Mouse (Mus musculus) erythroblast, embryonic 14.5 days (primary cell): ENCODE data around the gene Gclc. TPM values are rescaled to one million over a fixed set of nuclear protein-coding genes. Genes with fewer than 3 reads are reported as not detected.

Source experiments
- H3K27me3 ChIP-seq: 2 replicates; pipeline ENCODE4 v1.6.1; 2012; ENCODE audit warnings: inconsistent platforms; ENCODE audit not compliant: control insufficient read depth
- H3K36me3 ChIP-seq: 2 replicates; pipeline ENCODE4 v1.6.1; 2012; ENCODE audit warnings: mild to moderate bottlenecking, inconsistent platforms; ENCODE audit not compliant: control insufficient read depth
- H3K4me1 ChIP-seq: 2 replicates; pipeline ENCODE4 v1.6.1; 2012; ENCODE audit warnings: inconsistent platforms; ENCODE audit not compliant: control insufficient read depth
- H3K4me3 ChIP-seq: replicated peaks from 2 replicates; pipeline ENCODE3; 2012; ENCODE audit warnings: moderate library complexity, mild to moderate bottlenecking, inconsistent platforms
- H3K9me3 ChIP-seq: 2 replicates; pipeline ENCODE4 v1.6.1; 2012; ENCODE audit warnings: low read length, inconsistent platforms, mixed read lengths; ENCODE audit not compliant: control insufficient read depth
- GATA1 ChIP-seq: IDR thresholded peaks from 2 replicates; pipeline ENCODE4 v1.6.1; 2012; ENCODE audit warnings: low read length, inconsistent platforms, mixed read lengths
- TAL1 ChIP-seq: IDR thresholded peaks from 3 replicates; pipeline ENCODE4 v1.6.1; 2012; ENCODE audit warnings: low read length, inconsistent platforms, mixed read lengths
- polyA plus RNA-seq: library from polyadenylated mRNA; stranded (reverse); fragments of >175 nt; gene quantifications from 2 replicates; pipeline ENCODE4 v1.2.3, GENCODE M21; 2012

The Gclc gene
- polyA plus RNA-seq, 1 experiment: 3.6 TPM

- Histone ChIP-seq H3K9me3 (peaks cover 25% of the 10 kb centered on the region), H3K36me3 (peaks cover 94% of the 10 kb centered on the region)
- TF ChIP-seq TAL1: no peak
- no peak for TF ChIP-seq GATA1
Measured at GRCm38 (mm10) chr9:77771765-77772383, 17.5 kb downstream of the Gclc start.

GRCm38 (mm10) chr9:77776720-77777515, 22.6 kb downstream of the Gclc start:
- no peaks in the 10 kb centered on the region for H3K27me3 ChIP-seq
- H3K4me3 ChIP-seq: no peak overlapping the region
- H3K9me3 ChIP-seq: no peaks in the 10 kb centered on the region
- H3K4me1 ChIP-seq: peaks cover 6% of the 10 kb centered on the region
- peaks cover 94% of the 10 kb centered on the region for H3K36me3 ChIP-seq
- TF ChIP-seq GATA1 (no peak), TAL1 (no peak)

More at GRCm38 (mm10) chr9:77771765-77772383, 17.5 kb downstream of the Gclc start:
- peaks cover 9% of the 10 kb centered on the region for H3K4me1 ChIP-seq
- H3K27me3 ChIP-seq: no peaks in the 10 kb centered on the region
- no peak overlapping the region for H3K4me3 ChIP-seq

GRCm38 (mm10) chr9:77777622-77778021, 23.3 kb downstream of the Gclc start:
- H3K27me3 ChIP-seq: no peaks in the 10 kb centered on the region
- H3K36me3 ChIP-seq: peaks cover 98% of the 10 kb centered on the region

GRCm38 (mm10) chr9:77779711-77780110, 25.4 kb downstream of the Gclc start:
- peaks cover 100% of the 10 kb centered on the region for H3K36me3 ChIP-seq

More at GRCm38 (mm10) chr9:77777622-77778021, 23.3 kb downstream of the Gclc start:
- no peak for TF ChIP-seq TAL1
- no peak for TF ChIP-seq GATA1
- Histone ChIP-seq H3K4me1 (peaks cover 4% of the 10 kb centered on the region; the same call in 1 of the 2 replicates), H3K4me3 (no peak overlapping the region), H3K9me3 (no peaks in the 10 kb centered on the region)

DNA sequence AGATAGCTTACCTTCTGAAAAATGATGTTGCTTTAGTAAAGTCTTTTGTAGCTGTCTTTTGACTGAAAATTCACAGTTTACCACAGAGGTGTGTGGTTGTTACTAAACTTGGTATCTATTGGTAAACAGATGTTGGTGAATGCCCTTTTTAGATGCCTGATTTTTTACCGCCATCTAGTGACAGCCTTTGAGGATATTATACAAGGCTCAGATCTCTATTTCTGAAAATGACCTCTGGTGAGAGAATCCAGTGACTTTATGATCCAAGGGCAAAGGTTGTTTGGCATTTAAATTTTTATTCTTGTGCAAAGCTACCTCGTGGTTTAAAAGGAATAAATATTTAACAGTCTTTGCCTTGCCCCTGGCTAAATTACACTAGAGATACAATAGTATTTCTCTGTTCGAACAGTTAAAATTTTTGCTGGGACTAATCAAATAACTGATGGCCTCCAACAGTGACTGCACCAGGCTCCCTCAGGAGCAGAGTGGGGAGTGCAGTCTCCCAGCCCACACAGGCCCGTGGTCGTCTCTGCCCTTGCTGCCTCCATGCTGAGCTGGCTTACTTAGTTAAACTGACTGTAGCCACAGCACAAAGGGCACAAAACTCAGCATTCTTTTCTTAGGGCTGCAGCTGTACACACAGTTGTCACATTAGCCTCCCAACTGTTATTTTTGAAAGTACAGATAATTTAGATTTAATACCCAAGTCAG, 27.3 kb downstream of the Gclc start:
- Histone ChIP-seq H3K36me3 (peaks cover 100% of the 10 kb centered on the region), H3K27me3 (no peaks in the 10 kb centered on the region), H3K4me1 (no peaks in the 10 kb centered on the region), H3K4me3 (no peak overlapping the region), H3K9me3 (no peaks in the 10 kb centered on the region)
- no peak for TF ChIP-seq TAL1
- TF ChIP-seq GATA1: no peak

More at GRCm38 (mm10) chr9:77779711-77780110, 25.4 kb downstream of the Gclc start:
- Histone ChIP-seq H3K27me3 (no peaks in the 10 kb centered on the region), H3K4me1 (no peaks in the 10 kb centered on the region), H3K9me3 (no peaks in the 10 kb centered on the region), H3K4me3 (no peak overlapping the region)
- no peak for TF ChIP-seq GATA1
- TF ChIP-seq TAL1: no peak

DNA sequence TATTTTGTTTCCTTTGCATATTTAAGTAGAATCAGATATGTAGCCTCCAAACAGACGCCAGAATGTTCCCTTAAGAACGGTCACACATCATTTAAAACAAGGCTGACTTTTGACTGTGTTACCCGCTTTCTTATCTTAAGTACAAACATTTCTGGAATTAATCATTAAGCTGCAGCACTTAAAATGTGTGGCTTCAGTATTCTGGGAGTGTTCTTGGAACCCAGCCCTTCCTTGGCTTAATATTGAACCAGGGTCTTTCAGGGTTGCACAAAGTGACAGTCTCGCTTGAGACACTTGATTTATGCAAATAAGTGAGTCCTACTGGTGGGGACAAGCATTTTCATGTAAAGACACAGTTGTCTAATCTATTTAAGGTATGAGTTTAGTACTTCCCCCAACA, 27.9 kb downstream of the Gclc start:
- no peak for TF ChIP-seq GATA1
- TF ChIP-seq TAL1: no peak
- Histone ChIP-seq H3K36me3 (peaks cover 100% of the 10 kb centered on the region), H3K9me3 (no peaks in the 10 kb centered on the region), H3K27me3 (no peaks in the 10 kb centered on the region), H3K4me3 (no peak overlapping the region), H3K4me1 (no peaks in the 10 kb centered on the region)

GRCm38 (mm10) chr9:77783006-77783405, 28.7 kb downstream of the Gclc start:
- TF ChIP-seq TAL1 (no peak), GATA1 (no peak)
- H3K4me3 ChIP-seq: no peak overlapping the region
- no peaks in the 10 kb centered on the region for H3K4me1 ChIP-seq
- peaks cover 100% of the 10 kb centered on the region for H3K36me3 ChIP-seq
- no peaks in the 10 kb centered on the region for H3K9me3 ChIP-seq
- H3K27me3 ChIP-seq: no peaks in the 10 kb centered on the region

- no peaks in the 10 kb centered on the region for H3K4me1 ChIP-seq
- no peaks in the 10 kb centered on the region for H3K27me3 ChIP-seq
- TF ChIP-seq GATA1 (no peak), TAL1 (no peak)
- peaks cover 100% of the 10 kb centered on the region for H3K36me3 ChIP-seq
- H3K4me3 ChIP-seq: no peak overlapping the region
- no peaks in the 10 kb centered on the region for H3K9me3 ChIP-seq
Measured at GRCm38 (mm10) chr9:77785466-77785865, 31.1 kb downstream of the Gclc start.

DNA sequence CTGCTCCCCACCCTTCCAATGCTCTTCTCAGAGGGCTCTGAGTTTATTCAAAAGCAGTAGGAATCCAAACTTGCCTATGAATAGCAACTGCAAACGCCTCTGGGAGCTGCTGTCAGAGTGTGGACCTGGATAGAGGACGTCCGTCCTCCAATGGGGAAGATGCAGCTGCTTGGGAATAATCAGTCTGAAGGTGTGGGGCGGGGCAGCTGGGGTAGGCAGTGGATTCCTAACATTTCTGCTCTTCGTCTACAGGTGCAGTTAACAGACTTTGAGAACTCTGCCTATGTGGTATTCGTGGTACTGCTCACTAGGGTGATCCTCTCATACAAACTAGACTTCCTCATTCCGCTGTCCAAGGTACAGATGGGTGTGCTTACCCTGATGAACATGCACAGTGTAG, 33.6 kb downstream of the Gclc start:
- Histone ChIP-seq H3K36me3 (peaks cover 100% of the 10 kb centered on the region), H3K4me3 (no peak overlapping the region), H3K27me3 (no peaks in the 10 kb centered on the region), H3K9me3 (no peaks in the 10 kb centered on the region), H3K4me1 (no peaks in the 10 kb centered on the region)
- TF ChIP-seq GATA1 (no peak), TAL1 (no peak)
